Mouse (Mus musculus) cerebellum, adult (tissue): ENCODE data around the gene Adrm1.
A peak's percentile ranks its signal among the peaks of the same experiment; 100 is the strongest.
"Not testable (repeated sequence)": the region's sequence is repeated elsewhere in the genome, so short reads cannot be mapped to it uniquely, and the experiment has no call there.

Experiments
- ATAC-seq: cut with Nextera tagmentation; 2 replicates; pipeline ENCODE4 v1.9.2; 2017; ENCODE audit warnings: mild to moderate bottlenecking, moderate library complexity, mixed read lengths; ENCODE audit not compliant: insufficient number of reproducible peaks, low FRiP score, low TSS enrichment

Adrm1 gene

GRCm38 (mm10) chr2:180170806-180171521, at the start of gene Adrm1:
Gene Adrm1, plus strand, starts transcription at chr2:180171485.
- ATAC-seq, result peak; percentile 94

GRCm38 (mm10) chr2:180124192-180124591, 47.1 kb upstream of the Adrm1 start:
- ATAC-seq, result no peak

- no peak for ATAC-seq
These were observed 45.1 kb upstream of the Adrm1 start for GRCm38 (mm10) chr2:180126195-180126594.

GRCm38 (mm10) chr2:180127675-180128074, 43.6 kb upstream of the Adrm1 start:
- no peak for ATAC-seq

GRCm38 (mm10) chr2:180133231-180133630, 38.1 kb upstream of the Adrm1 start:
- ATAC-seq, result no peak

- ATAC-seq, result no peak
These were observed 37.4 kb upstream of the Adrm1 start for GRCm38 (mm10) chr2:180133911-180134310.

- ATAC-seq, result no peak
These were observed 35.9 kb upstream of the Adrm1 start for GRCm38 (mm10) chr2:180135414-180135813.

- peak; percentile 69; the same call in 1 of the 2 replicates for ATAC-seq
These were observed 25.2 kb upstream of the Adrm1 start for GRCm38 (mm10) chr2:180146091-180146490.

- no peak for ATAC-seq
These were observed 23.9 kb upstream of the Adrm1 start for GRCm38 (mm10) chr2:180147379-180147778.

GRCm38 (mm10) chr2:180148551-180148950, 22.7 kb upstream of the Adrm1 start:
- ATAC-seq, result 0 out of 2 replicates have a peak, but pooled peaks have one; percentile 15

- no peak for ATAC-seq
These were observed 16.5 kb upstream of the Adrm1 start for GRCm38 (mm10) chr2:180154796-180155195.

GRCm38 (mm10) chr2:180158627-180159026, 12.7 kb upstream of the Adrm1 start:
- no peak for ATAC-seq

- no peak for ATAC-seq
These were observed 5.4 kb upstream of the Adrm1 start for GRCm38 (mm10) chr2:180165855-180166254.

- no peak for ATAC-seq
These were observed 4.4 kb upstream of the Adrm1 start for GRCm38 (mm10) chr2:180166869-180167268.

- no peak for ATAC-seq
These were observed 1.0 kb upstream of the Adrm1 start for GRCm38 (mm10) chr2:180170151-180170805.

GRCm38 (mm10) chr2:180171522-180172070, 311 bp downstream of the Adrm1 start:
- ATAC-seq, result peak; percentile 45; the same call in 1 of the 2 replicates

GRCm38 (mm10) chr2:180172152-180172551, 867 bp downstream of the Adrm1 start:
- ATAC-seq, result no peak

- ATAC-seq, result no peak
These were observed 1.9 kb downstream of the Adrm1 start for GRCm38 (mm10) chr2:180173163-180173562.

- not testable (repeated sequence) for ATAC-seq
These were observed 2.4 kb downstream of the Adrm1 start for GRCm38 (mm10) chr2:180173711-180174110.

GRCm38 (mm10) chr2:180174121-180174520, 2.8 kb downstream of the Adrm1 start:
- no peak for ATAC-seq

- ATAC-seq, result no peak
These were observed 4.4 kb downstream of the Adrm1 start for GRCm38 (mm10) chr2:180175725-180176124.
